Mouse (Mus musculus) c-Kit-positive CD71-positive TER-119-positive erythroid progenitor cells, embryonic 14.5 days (primary cell): ENCODE measurements around the gene Ugt1a9.

Experiments used
- DNase-seq: peaks from one replicate; pipeline ENCODE4 v3.0.0-alpha.2; 2013; ENCODE audit warnings: low spot score

Gene Ugt1a9

DNA sequence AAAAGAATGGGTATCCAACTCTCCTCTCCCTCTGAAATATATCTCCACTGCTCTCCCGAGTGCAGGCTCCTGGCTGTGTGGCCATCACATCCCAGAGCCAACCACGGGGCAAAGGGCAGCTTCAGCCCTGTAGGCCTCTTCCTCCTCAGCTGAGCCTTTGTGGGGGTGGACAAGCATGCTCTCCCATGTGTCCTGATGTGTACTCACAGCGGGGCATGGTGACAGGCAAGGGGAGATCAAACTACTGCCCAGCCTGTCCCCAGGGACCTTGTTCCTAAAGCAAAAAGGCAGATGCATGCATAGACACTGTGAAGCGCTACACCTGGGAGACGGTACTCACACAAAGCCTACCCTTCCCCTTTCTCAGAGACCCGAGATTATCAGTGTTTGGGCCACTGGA lies 189.5 kb downstream of the Ugt1a9 start:
- DNase-seq = no peak

- DNase-seq = no peak
These were observed 190.2 kb downstream of the Ugt1a9 start for GRCm38 (mm10) chr1:88260604-88261377.

- DNase-seq = no peak
These were observed 191.1 kb downstream of the Ugt1a9 start for GRCm38 (mm10) chr1:88261706-88262105.

- no peak for DNase-seq
These were observed 191.7 kb downstream of the Ugt1a9 start for GRCm38 (mm10) chr1:88262255-88262654.

DNA sequence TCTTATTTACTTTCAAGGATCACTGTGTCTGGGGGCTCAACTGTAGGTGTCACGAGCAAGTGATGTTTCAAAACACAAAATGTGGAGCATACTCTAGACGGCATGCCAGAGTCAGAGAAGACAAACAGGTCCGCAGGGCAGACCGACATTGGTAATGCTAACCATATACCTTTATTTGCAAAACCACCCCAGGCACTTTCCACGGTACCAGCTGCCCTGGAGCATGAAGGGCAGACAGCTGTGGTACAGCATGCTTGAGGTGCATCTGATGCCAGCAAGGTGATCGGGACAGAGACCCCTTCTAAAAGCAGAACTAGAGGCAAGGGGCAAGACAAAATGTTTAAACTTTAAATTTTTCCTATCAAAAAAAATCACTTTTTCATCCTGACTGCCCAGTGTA lies 192.4 kb downstream of the Ugt1a9 start:
- no peak for DNase-seq

DNA sequence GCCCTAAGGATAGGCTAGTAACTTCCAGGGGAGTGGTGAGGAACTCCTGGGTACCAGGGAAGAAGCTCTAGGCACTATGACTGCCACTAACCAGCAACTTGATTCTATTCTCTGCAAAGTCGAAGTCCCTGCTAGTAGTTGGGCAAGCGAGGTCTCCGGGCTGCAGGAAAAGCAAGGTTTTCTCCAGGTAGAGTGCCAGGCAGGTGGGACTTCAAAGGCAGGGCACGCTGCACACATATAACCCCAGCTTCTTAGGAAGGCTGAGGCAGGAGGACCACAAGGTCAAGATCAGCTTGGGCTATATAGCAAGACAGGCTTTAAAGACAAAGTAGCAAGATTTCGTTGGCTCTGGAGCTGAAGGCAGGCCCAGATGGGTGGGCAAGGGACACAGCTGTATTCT lies 193.2 kb downstream of the Ugt1a9 start:
- no peak for DNase-seq

- no peak for DNase-seq
These were observed 193.8 kb downstream of the Ugt1a9 start for GRCm38 (mm10) chr1:88264237-88264868.

DNA sequence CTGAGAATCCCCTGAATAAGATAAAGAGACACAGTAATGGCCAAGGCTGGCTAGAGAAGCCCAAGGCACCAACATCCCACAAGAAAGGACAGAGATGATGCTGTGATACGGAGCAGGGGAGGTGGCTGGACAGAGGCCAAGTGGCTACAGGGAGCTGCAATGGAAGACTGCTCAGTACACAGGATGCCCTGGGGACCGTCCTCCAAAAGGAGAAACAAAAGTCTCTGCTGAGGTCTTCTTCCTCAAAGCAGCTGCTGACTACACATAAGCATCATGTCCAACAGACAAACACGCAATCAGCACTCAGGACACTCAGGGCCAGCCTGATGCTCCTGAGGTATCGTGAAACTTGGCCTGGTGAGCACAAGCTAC lies 194.3 kb downstream of the Ugt1a9 start:
- no peak for DNase-seq

GRCm38 (mm10) chr1:88266123-88266522 lies 195.5 kb downstream of the Ugt1a9 start:
- no peak for DNase-seq

DNA sequence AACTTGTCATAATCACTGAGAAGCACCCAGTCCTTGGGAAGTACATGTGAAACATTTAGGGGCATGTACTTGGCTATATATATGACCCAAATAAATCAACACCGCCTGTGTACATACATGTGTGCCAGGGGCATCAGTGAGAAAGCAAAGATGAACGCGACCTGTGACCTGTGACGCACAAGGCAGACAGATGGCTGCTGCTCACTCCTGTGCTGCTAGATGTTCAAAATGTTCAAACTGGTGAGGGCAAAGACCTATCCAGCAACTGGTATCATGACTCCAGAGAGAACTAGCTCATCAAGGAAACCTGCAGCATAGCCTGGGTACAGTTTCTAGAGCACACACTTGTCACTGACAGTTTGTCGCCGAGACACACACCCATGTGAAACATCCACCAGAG lies 196.9 kb downstream of the Ugt1a9 start:
- DNase-seq = no peak

DNA sequence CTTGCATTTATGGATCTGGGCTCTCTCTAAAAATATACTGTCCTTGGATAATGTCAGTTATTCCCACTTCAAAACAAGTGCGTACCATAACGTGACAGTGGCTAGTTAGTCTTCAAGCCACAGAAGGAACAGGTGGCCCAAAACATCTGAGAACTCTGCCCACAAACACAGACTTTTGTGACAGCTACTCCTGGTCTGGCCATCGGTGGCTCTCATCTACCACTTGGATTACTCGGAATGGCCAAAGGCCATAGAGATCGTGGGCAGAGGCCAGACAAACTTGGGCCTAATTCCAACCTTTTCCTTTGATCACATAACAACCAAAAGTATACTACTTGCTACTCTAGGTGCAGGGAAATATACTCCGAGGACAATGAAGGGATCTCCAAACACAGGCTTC lies 197.5 kb downstream of the Ugt1a9 start:
- DNase-seq = no peak
